Mouse (Mus musculus) neural tube, embryonic 15.5 days (tissue): ENCODE measurements around the gene Sapcd1. TPM values are rescaled to one million over a fixed set of nuclear protein-coding genes. Genes with fewer than 3 reads are reported as not detected.
"Not testable (repeated sequence)": the region's sequence is repeated elsewhere in the genome, so short reads cannot be mapped to it uniquely, and the experiment has no call there.

Source experiments
- ATAC-seq: fragments of 200-750 bp; cut with Nextera tagmentation; 2 replicates; pipeline ENCODE4 v1.8.0; 2017; ENCODE audit warnings: mild to moderate bottlenecking, moderate TSS enrichment, moderate library complexity; ENCODE audit not compliant: low FRiP score
- H3K27ac ChIP-seq: fragments of 300-500 bp; sonication (generic); replicated peaks from 2 replicates; pipeline ENCODE4 v1.5.1; 2015; ENCODE audit warnings: mild to moderate bottlenecking, inconsistent platforms
- H3K27me3 ChIP-seq: fragments of 300-500 bp; sonication (generic); replicated peaks from 2 replicates; pipeline ENCODE4 v1.6.1; 2015; ENCODE audit warnings: inconsistent platforms
- H3K36me3 ChIP-seq: fragments of 300-500 bp; sonication (generic); 2 replicates; pipeline ENCODE4 v1.6.1; 2015; ENCODE audit warnings: inconsistent platforms
- H3K4me1 ChIP-seq: fragments of 300-500 bp; sonication (generic); 2 replicates; pipeline ENCODE4 v1.6.1; 2015; ENCODE audit warnings: inconsistent platforms
- H3K4me2 ChIP-seq: fragments of 300-500 bp; sonication (generic); 2 replicates; pipeline ENCODE4 v1.6.1; 2015; ENCODE audit warnings: inconsistent platforms, mild to moderate bottlenecking, moderate library complexity
- H3K4me3 ChIP-seq: fragments of 300-500 bp; sonication (generic); replicated peaks from 2 replicates; pipeline ENCODE4 v1.5.1; 2015; ENCODE audit warnings: mild to moderate bottlenecking, inconsistent platforms
- H3K9ac ChIP-seq: fragments of 300-500 bp; sonication (generic); replicated peaks from 2 replicates; pipeline ENCODE4 v1.6.1; 2015; ENCODE audit warnings: mild to moderate bottlenecking, inconsistent platforms
- H3K9me3 ChIP-seq: fragments of 300-500 bp; sonication (generic); replicated peaks from 2 replicates; pipeline ENCODE4 v1.6.1; 2016; ENCODE audit warnings: inconsistent platforms
- WGBS: fragments of 180-500 bp; shearing (Covaris S2); methylation state at CpG from one replicate; pipeline ENCODE4 v1.1.7; 2015; ENCODE audit warnings: mixed read lengths; 5-methylcytosine and 5-hydroxymethylcytosine counted together
- polyA plus RNA-seq: library from polyadenylated mRNA; unstranded; fragments of >200 nt; fragmentation: Nextera tagmentation; extraction: Ambion mirVana; gene quantifications from 2 replicates; pipeline ENCODE4 v1.2.1, GENCODE M21; 2015

The Sapcd1 gene
- polyA plus RNA-seq, 1 experiment from 2014 or later: 1.8 TPM

DNA sequence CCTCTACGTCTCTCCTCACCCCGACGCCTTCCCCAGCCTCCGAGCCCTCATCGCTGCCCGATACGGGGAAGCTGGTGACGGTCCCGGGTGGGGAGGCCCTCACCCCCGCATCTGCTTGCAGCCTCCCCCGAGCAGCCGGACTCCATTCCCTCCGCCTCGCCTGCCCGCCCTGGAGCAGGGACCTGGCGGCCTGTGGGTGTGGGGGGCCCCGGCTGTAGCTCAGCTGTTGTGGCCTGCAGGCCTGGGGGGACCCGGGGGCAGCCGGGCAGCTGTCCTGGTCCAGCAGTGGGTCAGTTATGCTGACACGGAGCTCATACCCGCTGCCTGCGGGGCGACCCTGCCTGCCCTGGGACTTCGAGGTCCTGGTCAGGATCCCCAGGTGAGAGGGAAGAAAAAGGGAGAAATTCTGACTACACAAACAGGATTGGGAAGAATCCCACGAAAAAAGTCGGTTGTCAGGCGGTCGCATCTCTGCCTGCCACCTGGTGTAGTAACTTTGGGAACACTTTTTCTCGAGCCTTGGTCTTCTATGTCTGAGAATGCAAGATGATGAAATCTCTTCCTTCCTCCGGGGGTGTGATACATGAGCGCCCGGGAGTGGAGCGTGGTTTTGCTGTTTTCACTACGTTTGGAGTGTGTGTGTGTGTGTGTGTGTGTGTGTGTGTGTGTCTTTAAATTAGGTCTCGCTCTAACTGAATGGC is 26.2 kb downstream of the Sapcd1 start:
- WGBS: under 1% methylated on average over 35 of the region's 35 CpGs
- Histone ChIP-seq H3K4me1 (peaks cover 30% of the 10 kb centered on the region), H3K27me3 (no peaks in the 10 kb centered on the region), H3K4me2 (peak overlapping the region; percentile 99), H3K4me3 (peak overlapping the region; percentile 91), H3K9me3 (no peaks in the 10 kb centered on the region), H3K9ac (peak overlapping the region; percentile 96), H3K27ac (peak overlapping the region; percentile 95), H3K36me3 (peaks cover 24% of the 10 kb centered on the region)
- ATAC-seq: peak; percentile 32

DNA sequence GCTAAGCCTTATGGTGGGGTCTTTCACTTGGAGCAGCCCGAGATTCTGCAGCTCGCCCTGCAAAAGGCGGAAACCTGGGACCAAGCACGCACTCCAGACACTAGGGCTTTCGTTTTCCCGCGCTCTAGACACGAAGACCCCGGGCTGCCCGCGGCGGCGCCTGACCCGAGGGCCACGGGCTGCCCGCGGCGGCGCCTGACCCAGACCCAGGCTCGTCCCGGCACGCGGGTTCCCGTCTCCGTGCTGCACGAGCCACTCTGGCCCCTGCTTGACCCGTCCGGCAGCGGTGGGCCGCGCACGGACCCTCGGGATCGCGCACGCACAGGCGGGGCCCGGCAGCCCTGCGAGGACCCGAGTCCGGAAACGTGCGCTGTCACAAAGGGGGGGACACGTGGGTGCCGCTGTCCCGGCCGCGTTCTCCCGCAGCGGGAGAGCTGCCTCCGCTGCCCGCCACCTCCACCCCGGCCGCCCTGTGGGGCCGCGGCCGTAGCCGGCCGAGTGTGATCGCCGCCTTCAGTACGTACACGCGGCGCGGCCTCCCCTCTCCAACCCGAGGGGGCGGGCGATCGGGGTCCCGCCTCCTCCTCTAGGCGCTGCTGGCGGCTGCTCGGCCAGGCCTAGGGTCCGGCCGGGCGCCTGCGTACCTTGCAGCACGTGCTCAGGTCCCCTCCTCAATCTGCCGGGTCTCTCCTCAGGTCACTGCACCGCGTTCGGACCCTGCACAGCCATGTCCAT is 26.9 kb downstream of the Sapcd1 start, which contains the start of gene Vars:
Gene Vars, plus strand, starts transcription at position 271 of the 735 bp plus-strand sequence.
- under 1% methylated on average over 81 of the region's 83 CpGs for WGBS
- no peaks in the 10 kb centered on the region for H3K27me3 ChIP-seq
- H3K36me3 ChIP-seq: peaks cover 19% of the 10 kb centered on the region
- ATAC-seq: peak; percentile 89
- H3K4me1 ChIP-seq: peaks cover 30% of the 10 kb centered on the region
- H3K4me2 ChIP-seq: peak within 1 kb of the TSS; percentile 99
- peak within 1 kb of the TSS; percentile 91 for H3K4me3 ChIP-seq
- no peaks in the 10 kb centered on the region for H3K9me3 ChIP-seq
- peak within 1 kb of the TSS; percentile 96 for H3K9ac ChIP-seq
- H3K27ac ChIP-seq: peak within 1 kb of the TSS; percentile 95

DNA sequence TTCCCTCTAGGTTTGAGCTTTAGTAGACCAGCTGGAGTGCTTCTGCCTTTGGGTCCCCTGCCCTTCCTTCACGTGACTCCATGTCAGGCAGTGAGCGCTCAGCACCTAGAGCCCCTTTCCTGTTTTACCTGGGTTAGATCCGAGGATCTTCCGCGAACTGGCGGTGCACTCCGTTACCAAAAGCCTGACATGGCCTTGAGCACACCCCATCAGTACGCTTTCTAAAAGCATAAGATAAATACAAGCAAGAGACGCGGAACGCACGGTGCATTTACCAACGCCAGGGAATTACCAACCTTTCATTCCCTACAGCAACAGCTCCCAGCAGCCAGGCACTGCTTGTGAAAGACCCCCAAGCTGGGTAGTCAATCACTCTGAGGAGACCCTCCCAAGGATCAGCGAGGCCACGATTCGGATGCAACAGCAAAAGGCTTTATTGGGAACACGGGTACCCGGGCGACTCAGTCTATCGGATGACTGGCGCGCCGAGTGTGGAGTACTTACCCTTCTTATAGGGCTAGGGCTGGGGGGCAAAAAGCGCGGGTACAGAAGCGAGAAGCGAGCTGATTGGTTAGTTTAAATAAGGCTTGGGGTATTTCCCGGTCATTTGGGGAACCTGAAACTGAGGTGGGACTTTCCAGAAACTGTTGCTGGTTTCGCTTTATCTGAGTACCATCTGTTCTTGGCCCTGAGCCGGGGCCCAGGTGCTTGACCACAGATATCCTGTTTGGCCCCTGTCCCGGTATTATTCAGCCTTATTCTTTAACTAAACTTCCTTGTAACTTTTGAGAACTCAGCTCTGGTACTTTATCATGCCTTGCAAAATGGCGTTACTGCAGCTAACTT is 27.7 kb downstream of the Sapcd1 start:
- ATAC-seq, H3K9me3 ChIP-seq, H3K27me3 ChIP-seq: not testable (repeated sequence)
- peaks cover 11% of the 10 kb centered on the region for H3K36me3 ChIP-seq
- peak overlapping the region; percentile 99 for H3K4me2 ChIP-seq
- peaks cover 30% of the 10 kb centered on the region for H3K4me1 ChIP-seq
- H3K27ac ChIP-seq: peak overlapping the region; percentile 95
- H3K4me3 ChIP-seq: peak overlapping the region; percentile 91
- peak overlapping the region; percentile 96 for H3K9ac ChIP-seq
- 25% methylated on average over 29 of the region's 32 CpGs for WGBS

GRCm38 (mm10) chr17:34998526-34999430 is 29.0 kb downstream of the Sapcd1 start:
- H3K9ac ChIP-seq: no peak overlapping the region
- H3K27ac ChIP-seq: no peak overlapping the region
- no peaks in the 10 kb centered on the region for H3K36me3 ChIP-seq
- H3K4me2 ChIP-seq: peak overlapping the region; percentile 99; the same call in 1 of the 2 replicates
- no peak overlapping the region for H3K4me3 ChIP-seq
- ATAC-seq: no peak
- H3K27me3 ChIP-seq: no peaks in the 10 kb centered on the region
- H3K9me3 ChIP-seq: no peaks in the 10 kb centered on the region
- 91% methylated on average over 15 of the region's 15 CpGs for WGBS
- peaks cover 30% of the 10 kb centered on the region for H3K4me1 ChIP-seq

DNA sequence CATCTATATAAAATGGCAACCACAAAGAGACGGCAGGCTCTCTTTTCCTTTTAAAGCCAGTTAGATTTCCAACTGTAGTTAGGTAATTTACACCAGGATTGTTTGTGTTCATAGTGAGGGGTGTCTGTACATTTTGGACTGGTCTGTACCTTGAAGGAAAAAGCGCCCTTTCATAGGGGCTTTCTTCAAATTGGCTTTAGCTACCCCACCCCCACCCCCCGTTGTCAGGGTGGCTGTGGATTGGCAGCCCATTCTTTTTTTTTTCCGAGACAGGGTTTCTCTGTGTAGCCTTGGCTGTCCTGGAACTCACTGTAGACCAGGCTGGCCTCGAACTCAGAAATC is 30.7 kb downstream of the Sapcd1 start:
- ATAC-seq: no peak
- 82% methylated on average over 5 of the region's 5 CpGs for WGBS
- Histone ChIP-seq H3K4me1 (peaks cover 14% of the 10 kb centered on the region), H3K9me3 (no peaks in the 10 kb centered on the region), H3K4me2 (no peak overlapping the region), H3K27me3 (no peaks in the 10 kb centered on the region), H3K4me3 (no peak overlapping the region), H3K36me3 (no peaks in the 10 kb centered on the region), H3K27ac (no peak overlapping the region), H3K9ac (no peak overlapping the region)

DNA sequence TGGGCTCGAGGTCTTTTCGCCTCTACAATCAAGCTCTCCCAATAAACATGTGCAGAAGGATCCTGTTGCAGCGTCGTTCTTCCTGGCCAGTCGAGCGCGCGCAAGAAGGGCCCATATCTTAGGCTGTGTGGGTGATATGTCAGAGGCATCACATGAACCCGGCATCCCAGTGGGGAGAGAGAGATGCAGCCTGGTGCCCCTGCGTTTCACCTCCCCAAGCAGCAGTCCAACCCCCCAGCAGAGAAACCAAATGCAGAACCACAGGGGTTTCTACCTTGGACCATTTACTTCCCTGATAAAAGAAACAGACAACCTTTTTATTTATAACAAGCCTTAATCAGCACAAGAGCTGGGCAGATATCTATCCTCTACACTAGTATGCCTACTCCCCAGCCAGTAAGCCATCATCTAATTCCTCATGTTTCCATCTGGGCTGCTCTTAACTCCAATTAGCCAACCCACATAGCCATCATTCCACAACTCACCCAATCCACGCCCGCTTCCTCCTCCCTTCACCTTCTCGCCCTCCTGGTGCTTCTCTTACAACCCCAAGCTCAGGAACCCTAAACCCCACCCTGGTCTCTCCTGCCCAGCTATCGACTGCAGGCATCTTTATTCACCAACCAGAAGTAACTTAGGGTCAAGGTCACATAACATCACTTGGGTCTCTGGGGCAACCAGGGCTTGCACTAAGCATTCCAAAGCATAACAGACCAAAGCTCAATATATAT is 31.2 kb downstream of the Sapcd1 start:
- no peak for ATAC-seq
- no peak overlapping the region for H3K9ac ChIP-seq
- 90% methylated on average over 12 of the region's 14 CpGs for WGBS

GRCm38 (mm10) chr17:34995927-34996326 is 31.9 kb downstream of the Sapcd1 start:
- ATAC-seq, H3K4me1 ChIP-seq, H3K27me3 ChIP-seq, H3K4me3 ChIP-seq, H3K4me2 ChIP-seq, H3K9ac ChIP-seq, H3K36me3 ChIP-seq, H3K27ac ChIP-seq, H3K9me3 ChIP-seq: not testable (repeated sequence)
- 95% methylated on average over 4 of the region's 4 CpGs for WGBS

More for the DNA sequence above, 31.2 kb downstream of the Sapcd1 start:
- Histone ChIP-seq H3K4me2 (no peak overlapping the region), H3K4me1 (peaks cover 8% of the 10 kb centered on the region), H3K9me3 (no peaks in the 10 kb centered on the region), H3K27ac (no peak overlapping the region), H3K27me3 (no peaks in the 10 kb centered on the region), H3K36me3 (0 out of 2 replicates have a peak, but pooled peaks cover under 1% of the 10 kb centered on the region), H3K4me3 (no peak overlapping the region)

GRCm38 (mm10) chr17:34995192-34995591 is 32.6 kb downstream of the Sapcd1 start:
- not testable (repeated sequence) for H3K4me3 ChIP-seq, H3K27ac ChIP-seq, H3K9ac ChIP-seq, H3K9me3 ChIP-seq, H3K4me2 ChIP-seq, H3K27me3 ChIP-seq, H3K4me1 ChIP-seq, ATAC-seq, H3K36me3 ChIP-seq
- WGBS: 94% methylated on average over 4 of the region's 4 CpGs

DNA sequence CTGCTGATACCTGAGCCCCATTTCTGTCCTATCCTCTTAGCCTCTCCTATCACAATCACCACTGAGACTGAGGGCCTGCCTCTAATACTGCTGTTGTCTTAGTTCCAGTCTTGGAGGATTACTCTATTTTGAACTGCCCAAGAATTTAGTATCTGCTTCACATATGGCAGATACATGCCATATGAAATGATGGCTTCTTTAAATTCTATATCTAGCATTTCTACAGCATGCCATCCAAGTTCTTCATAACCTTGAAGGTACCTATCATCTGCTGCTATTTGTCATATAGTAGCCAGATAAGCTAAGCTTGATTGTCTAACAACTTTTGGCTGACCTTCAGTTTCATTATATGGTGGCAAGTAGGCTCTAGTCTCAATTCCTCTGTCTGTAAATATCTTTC is 33.1 kb downstream of the Sapcd1 start:
- H3K36me3 ChIP-seq: 0 out of 2 replicates have a peak, but pooled peaks cover 8% of the 10 kb centered on the region
- no peak for ATAC-seq
- H3K27ac ChIP-seq: no peak overlapping the region
- H3K4me3 ChIP-seq: no peak overlapping the region
- H3K4me2 ChIP-seq: no peak overlapping the region
- no peaks in the 10 kb centered on the region for H3K9me3 ChIP-seq
- H3K4me1 ChIP-seq: peaks cover 2% of the 10 kb centered on the region
- no peaks in the 10 kb centered on the region for H3K27me3 ChIP-seq
- H3K9ac ChIP-seq: no peak overlapping the region

DNA sequence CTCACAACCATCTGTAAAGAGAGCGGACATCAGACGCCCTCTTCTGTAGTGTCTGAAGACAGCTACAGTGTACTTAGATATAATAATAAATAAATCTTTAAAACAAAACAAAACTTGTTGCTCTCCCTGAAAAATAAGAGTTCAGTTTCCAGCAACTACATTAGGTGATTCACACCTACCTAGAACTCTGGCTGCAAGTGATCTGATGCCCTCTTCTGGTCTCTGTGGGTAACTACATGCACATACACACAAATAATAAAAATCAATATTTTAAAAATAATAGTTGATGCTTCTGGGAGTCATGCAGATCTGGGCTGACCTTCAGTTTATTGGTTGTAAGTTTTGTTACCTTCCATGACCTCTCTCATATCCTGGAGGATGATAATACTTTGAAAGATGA is 43.6 kb downstream of the Sapcd1 start:
- Histone ChIP-seq H3K27ac (no peak overlapping the region), H3K9me3 (no peaks in the 10 kb centered on the region), H3K9ac (no peak overlapping the region), H3K27me3 (no peaks in the 10 kb centered on the region), H3K4me1 (peaks cover 26% of the 10 kb centered on the region), H3K36me3 (peaks cover 15% of the 10 kb centered on the region), H3K4me3 (no peak overlapping the region), H3K4me2 (no peak overlapping the region)
- no peak for ATAC-seq
- 81% methylated on average over 2 of the region's 2 CpGs for WGBS
